Mouse (Mus musculus): Measurements from ENCODE around the gene Gprc5c. TPM values are rescaled to one million over a fixed set of nuclear protein-coding genes. Genes with fewer than 3 reads are reported as not detected.

The Gprc5c gene
- polyA plus RNA-seq, 1 experiment from 2014 or later: 10.4 TPM

- no peak for TF ChIP-seq CTCF (IDR thresholded peaks at IDR 0.05)
- TF ChIP-seq EP300 (IDR thresholded peaks at IDR 0.05): no peak
- Histone ChIP-seq H3K4me1 (ENCODE audit: insufficient read depth, low read depth, low read length) (peaks cover 9% of the 10 kb centered on the region; the same call in 1 of the 2 replicates), H3K4me2 (replicated peaks; ENCODE audit: low read depth, low read length) (no peak overlapping the region), H3K4me3 (ENCODE audit: low read depth, low read length) (no peak overlapping the region), H3K27me3 (replicated peaks; ENCODE audit: insufficient read depth, low read length) (no peaks in the 10 kb centered on the region), H3K27ac (ENCODE audit: low read length) (no peak overlapping the region), H3K9ac (replicated peaks; ENCODE audit: low read depth) (no peak overlapping the region), H3K36me3 (ENCODE audit: insufficient read depth, low read length) (no peaks in the 10 kb centered on the region), H3K9me3 (ENCODE audit: low read length) (no peaks in the 10 kb centered on the region)
- no peak for DNase-seq (ENCODE audit: low spot score)
- no peak for ATAC-seq
- whole genome bisulfite sequencing: 90% methylated on average over 21 of the region's 21 CpGs
Observed at GRCm38 (mm10) chr11:114863918-114864420, 13.0 kb downstream of the Gprc5c start.

GRCm38 (mm10) chr11:114865999-114866398 lies 15.0 kb downstream of the Gprc5c start:
- WGBS: 71% methylated on average over 5 of the region's 5 CpGs
- ATAC-seq (no peak; the same call in 1 of the 2 replicates), DNase-seq (ENCODE audit: low spot score) (no peak)
- Histone ChIP-seq H3K4me2 (replicated peaks; ENCODE audit: low read depth, low read length) (no peak overlapping the region), H3K9ac (replicated peaks; ENCODE audit: low read depth) (no peak overlapping the region), H3K36me3 (ENCODE audit: insufficient read depth, low read length) (no peaks in the 10 kb centered on the region), H3K9me3 (ENCODE audit: low read length) (no peaks in the 10 kb centered on the region), H3K27me3 (replicated peaks; ENCODE audit: insufficient read depth, low read length) (no peaks in the 10 kb centered on the region), H3K27ac (ENCODE audit: low read length) (0 out of 2 replicates have a peak overlapping the region, but pooled peaks have one; percentile 38), H3K4me3 (ENCODE audit: low read depth, low read length) (no peak overlapping the region), H3K4me1 (ENCODE audit: insufficient read depth, low read depth, low read length) (peaks cover 9% of the 10 kb centered on the region; the same call in 1 of the 2 replicates)
- TF ChIP-seq CTCF (IDR thresholded peaks at IDR 0.05) (no peak), EP300 (IDR thresholded peaks at IDR 0.05) (no peak)

DNA sequence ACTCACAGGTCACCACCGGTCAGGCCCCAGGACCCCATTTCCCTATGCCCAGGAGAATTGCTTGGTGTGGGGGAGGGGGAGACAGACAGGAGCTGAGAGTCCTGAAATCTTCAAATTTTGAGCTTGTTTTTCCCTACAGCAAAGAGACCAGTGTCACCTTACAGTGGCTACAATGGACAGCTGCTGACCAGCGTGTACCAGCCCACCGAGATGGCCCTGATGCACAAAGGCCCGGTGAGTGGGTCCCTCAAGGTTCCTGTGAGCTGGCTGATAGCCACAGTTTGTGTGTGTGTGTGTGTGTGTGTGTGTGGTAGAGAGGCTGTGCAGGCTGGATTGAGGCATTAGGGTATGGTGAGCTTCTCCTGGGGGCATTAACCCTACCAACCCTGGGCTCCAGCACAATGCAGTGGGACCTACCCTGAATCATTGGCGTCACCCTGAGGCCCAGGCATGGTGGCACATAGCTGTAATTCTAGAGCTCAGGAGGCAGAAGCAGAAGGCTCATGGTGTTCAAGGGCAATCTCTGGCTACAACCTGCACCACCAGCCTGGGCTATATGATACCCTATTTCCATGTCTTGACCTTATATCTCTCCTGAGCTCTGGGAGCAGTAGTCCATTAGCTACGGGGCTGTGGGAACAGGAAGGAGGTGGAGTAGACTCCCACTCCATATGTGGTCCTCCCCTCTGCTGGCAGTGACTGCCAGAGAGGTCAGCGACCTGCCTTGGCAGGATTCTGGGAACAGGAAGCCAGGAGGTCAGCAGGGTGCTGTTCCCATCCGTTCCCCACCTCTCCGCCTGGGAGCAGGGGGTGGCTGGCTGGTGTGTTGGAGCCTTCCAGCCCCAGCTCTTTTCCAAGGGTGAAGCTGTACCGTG lies 15.8 kb downstream of the Gprc5c start:
- Histone ChIP-seq H3K4me2 (replicated peaks; ENCODE audit: low read depth, low read length) (0 out of 2 replicates have a peak overlapping the region, but pooled peaks have one; percentile 8), H3K4me3 (ENCODE audit: low read depth, low read length) (no peak overlapping the region), H3K27ac (ENCODE audit: low read length) (peak overlapping the region; percentile 38; the same call in 1 of the 2 replicates), H3K36me3 (ENCODE audit: insufficient read depth, low read length) (no peaks in the 10 kb centered on the region), H3K9ac (replicated peaks; ENCODE audit: low read depth) (0 out of 2 replicates have a peak overlapping the region, but pooled peaks have one; percentile 16), H3K9me3 (ENCODE audit: low read length) (no peaks in the 10 kb centered on the region), H3K4me1 (ENCODE audit: insufficient read depth, low read depth, low read length) (peaks cover 9% of the 10 kb centered on the region; the same call in 1 of the 2 replicates), H3K27me3 (replicated peaks; ENCODE audit: insufficient read depth, low read length) (no peaks in the 10 kb centered on the region)
- TF ChIP-seq CTCF (IDR thresholded peaks at IDR 0.05) (no peak), EP300 (IDR thresholded peaks at IDR 0.05) (no peak)
- ATAC-seq: peak; percentile 80
- WGBS: 22% methylated on average over 10 of the region's 10 CpGs
- peak; percentile 57 for DNase-seq (ENCODE audit: low spot score)

DNA sequence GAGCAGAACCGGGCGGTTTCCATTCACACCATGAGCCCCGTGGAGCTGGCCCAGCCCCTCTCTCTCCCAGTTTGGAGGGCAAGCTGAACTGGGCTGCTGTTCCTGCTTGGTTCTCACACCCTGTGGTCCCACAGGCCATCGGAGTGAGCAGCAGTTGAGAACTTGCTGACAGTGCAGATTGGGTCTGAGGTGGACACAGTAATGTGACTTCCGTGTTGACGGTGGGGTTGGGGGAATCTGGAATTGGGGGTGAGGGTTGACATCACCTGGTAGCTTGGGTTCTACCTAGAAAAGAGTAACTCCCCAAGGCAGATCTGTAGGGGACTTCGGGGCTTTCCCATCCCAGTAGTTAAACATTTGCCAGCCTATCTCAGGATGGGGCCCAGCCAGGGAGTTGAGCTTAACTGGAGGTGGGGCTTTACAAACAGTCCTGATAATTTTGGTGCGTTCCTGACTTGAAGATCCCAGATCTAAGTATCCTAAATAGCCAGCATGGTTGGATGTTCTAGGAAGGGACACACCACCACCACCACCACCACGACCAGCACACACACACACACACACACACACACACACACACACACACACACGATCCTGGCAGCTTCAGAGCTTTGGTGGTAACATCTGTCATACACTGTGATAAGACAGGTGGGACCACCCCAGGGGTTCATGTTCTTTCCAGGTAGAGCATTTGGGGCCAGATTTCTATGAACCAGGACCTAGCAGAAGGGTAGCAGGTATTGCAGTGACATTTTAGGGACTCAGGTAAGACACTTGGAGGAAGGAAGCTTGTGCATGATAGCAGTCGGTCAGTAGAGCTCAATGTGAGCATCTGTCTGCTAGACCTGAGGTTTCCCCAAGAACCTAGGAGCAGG lies 16.6 kb downstream of the Gprc5c start:
- Histone ChIP-seq H3K4me3 (ENCODE audit: low read depth, low read length) (no peak overlapping the region), H3K4me2 (replicated peaks; ENCODE audit: low read depth, low read length) (0 out of 2 replicates have a peak overlapping the region, but pooled peaks have one; percentile 8), H3K4me1 (ENCODE audit: insufficient read depth, low read depth, low read length) (peaks cover 9% of the 10 kb centered on the region; the same call in 1 of the 2 replicates), H3K9ac (replicated peaks; ENCODE audit: low read depth) (0 out of 2 replicates have a peak overlapping the region, but pooled peaks have one; percentile 16), H3K27ac (ENCODE audit: low read length) (no peak overlapping the region), H3K36me3 (ENCODE audit: insufficient read depth, low read length) (no peaks in the 10 kb centered on the region), H3K27me3 (replicated peaks; ENCODE audit: insufficient read depth, low read length) (no peaks in the 10 kb centered on the region), H3K9me3 (ENCODE audit: low read length) (no peaks in the 10 kb centered on the region)
- 32% methylated on average over 11 of the region's 11 CpGs for WGBS
- TF ChIP-seq CTCF (IDR thresholded peaks at IDR 0.05) (no peak), EP300 (IDR thresholded peaks at IDR 0.05) (no peak)
- DNase-seq (ENCODE audit: low spot score) (no peak), ATAC-seq (no peak)

DNA sequence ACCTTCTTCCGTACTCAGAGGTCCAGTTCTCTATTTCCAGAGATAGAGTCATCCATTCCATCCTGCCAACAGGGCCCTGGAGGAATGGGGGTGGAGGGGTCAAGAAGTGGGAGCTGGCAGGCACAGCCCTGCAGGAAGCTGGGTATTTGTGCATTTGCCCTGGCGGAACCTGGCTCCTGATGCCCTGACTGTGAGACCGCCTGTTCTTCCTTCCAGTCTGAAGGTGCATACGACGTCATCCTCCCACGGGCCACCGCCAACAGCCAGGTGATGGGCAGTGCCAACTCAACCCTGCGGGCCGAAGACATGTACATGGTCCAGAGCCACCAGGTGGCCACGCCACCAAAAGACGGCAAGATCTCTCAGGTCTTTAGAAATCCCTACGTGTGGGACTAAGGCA lies 17.3 kb downstream of the Gprc5c start:
- 90% methylated on average over 12 of the region's 12 CpGs for WGBS
- no peak overlapping the region for H3K4me2 ChIP-seq (replicated peaks; ENCODE audit: low read depth, low read length)
- no peaks in the 10 kb centered on the region for H3K36me3 ChIP-seq (ENCODE audit: insufficient read depth, low read length)
- TF ChIP-seq CTCF (IDR thresholded peaks at IDR 0.05) (no peak), EP300 (IDR thresholded peaks at IDR 0.05) (no peak)
- no peaks in the 10 kb centered on the region for H3K27me3 ChIP-seq (replicated peaks; ENCODE audit: insufficient read depth, low read length)
- H3K4me1 ChIP-seq (ENCODE audit: insufficient read depth, low read depth, low read length): peaks cover 9% of the 10 kb centered on the region; the same call in 1 of the 2 replicates
- ATAC-seq: no peak
- no peaks in the 10 kb centered on the region for H3K9me3 ChIP-seq (ENCODE audit: low read length)
- H3K4me3 ChIP-seq (ENCODE audit: low read depth, low read length): no peak overlapping the region
- DNase-seq (ENCODE audit: low spot score): no peak
- H3K27ac ChIP-seq (ENCODE audit: low read length): no peak overlapping the region
- no peak overlapping the region for H3K9ac ChIP-seq (replicated peaks; ENCODE audit: low read depth)

All from lung, postnatal 0 days (tissue).